Mouse (Mus musculus): ENCODE data around the gene Npcd. TPM values are rescaled to one million over a fixed set of nuclear protein-coding genes. Genes with fewer than 3 reads are reported as not detected.

Gene Npcd
- total and polyA plus RNA-seq, 2 experiments from 2014 or later, result 2.7 to 12.6 TPM

DNA sequence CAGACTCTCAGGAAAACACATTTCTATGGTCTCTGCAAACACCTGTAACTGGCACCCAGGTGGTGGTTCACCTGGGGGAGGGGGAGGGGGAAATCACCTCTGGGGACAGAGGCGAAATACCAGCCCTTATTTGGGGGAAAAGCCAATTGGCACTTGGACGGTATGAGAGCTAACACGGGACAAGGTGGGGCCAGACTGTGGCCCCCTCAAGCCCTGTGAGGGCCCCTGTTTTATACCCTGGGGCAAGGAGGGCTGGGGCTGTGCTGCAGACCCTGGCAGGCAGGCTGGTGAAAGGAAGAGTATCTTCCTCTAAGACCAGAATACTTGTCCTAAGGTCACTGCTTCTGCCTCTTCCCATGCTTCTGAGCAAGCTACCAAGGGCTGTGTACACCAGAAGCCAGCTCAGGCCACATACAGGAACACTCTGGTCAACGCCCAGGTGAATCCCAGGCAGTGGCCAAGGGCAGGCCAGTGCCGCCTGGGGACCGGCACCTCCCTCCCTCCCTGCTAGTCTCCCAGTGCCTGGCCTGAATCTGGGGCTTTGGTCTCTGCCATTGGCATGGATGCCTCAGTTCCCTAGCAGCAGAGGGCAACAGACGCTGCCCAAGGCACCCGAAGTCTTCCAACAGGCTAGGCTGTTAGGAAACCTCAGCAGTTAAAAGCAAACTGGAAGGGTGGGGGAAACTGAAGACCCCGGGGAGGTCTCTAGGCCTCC is 7.7 kb downstream of the Npcd start:
- Histone ChIP-seq H3K9ac (replicated peaks; ENCODE audit: low read length) (no peak overlapping the region), H3K4me3 (ENCODE audit: low read length) (no peak overlapping the region), H3K27ac (no peak overlapping the region; the same call in 1 of the 2 replicates), H3K27me3 (ENCODE audit: insufficient read depth, low read length) (no peaks in the 10 kb centered on the region), H3K4me2 (ENCODE audit: low read depth, low read length) (no peak overlapping the region), H3K4me1 (ENCODE audit: insufficient read depth, low read length) (peaks cover 5% of the 10 kb centered on the region; the same call in 1 of the 2 replicates), H3K9me3 (ENCODE audit: low read length) (no peaks in the 10 kb centered on the region), H3K36me3 (ENCODE audit: insufficient read depth, low read length) (peaks cover 6% of the 10 kb centered on the region; the same call in 1 of the 2 replicates)
- TF ChIP-seq CTCF (IDR thresholded peaks at IDR 0.05; ENCODE audit: low read depth), result no peak
- ATAC-seq (no peak), DNase-seq (ENCODE audit: low spot score) (no peak)
- WGBS, result 89% methylated on average over 9 of the region's 9 CpGs

DNA sequence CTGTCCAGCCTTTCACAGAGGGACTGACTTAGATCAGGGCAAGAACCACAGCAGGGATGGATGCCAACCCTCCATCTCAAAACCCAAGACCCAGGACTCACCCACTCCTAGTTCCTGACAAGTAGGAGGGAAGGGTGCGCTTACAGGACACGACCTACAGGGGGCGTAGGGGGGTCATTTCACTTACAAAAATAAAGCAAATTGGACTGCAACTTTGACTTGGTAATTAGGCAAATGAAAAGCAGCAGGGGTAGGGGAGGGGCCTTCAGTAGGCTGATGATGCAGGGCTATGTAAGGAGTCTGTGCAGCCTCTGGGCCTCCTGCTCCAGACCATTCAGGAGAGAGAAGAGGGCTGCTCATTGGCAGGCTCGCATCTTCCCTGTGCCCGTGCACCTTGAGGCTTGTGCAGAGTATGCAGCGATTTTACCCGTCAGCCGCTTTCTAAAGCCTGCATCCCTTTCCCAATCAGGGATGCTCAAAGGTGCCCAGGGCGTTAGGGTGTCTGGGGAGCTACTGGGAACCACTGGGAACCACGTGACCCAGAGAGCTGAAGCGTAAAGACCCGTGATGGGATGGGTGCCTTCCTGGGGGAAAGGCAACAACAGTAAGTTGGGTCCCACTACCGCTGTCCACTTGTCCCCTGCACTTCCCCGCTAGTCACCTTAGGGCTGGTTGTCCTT is 8.8 kb downstream of the Npcd start:
- Histone ChIP-seq H3K4me3 (ENCODE audit: low read length) (no peak overlapping the region), H3K4me2 (ENCODE audit: low read depth, low read length) (no peak overlapping the region), H3K27ac (0 out of 2 replicates have a peak overlapping the region, but pooled peaks have one; percentile 32), H3K27me3 (ENCODE audit: insufficient read depth, low read length) (no peaks in the 10 kb centered on the region), H3K9ac (replicated peaks; ENCODE audit: low read length) (no peak overlapping the region), H3K4me1 (ENCODE audit: insufficient read depth, low read length) (peaks cover 5% of the 10 kb centered on the region; the same call in 1 of the 2 replicates), H3K9me3 (ENCODE audit: low read length) (no peaks in the 10 kb centered on the region), H3K36me3 (ENCODE audit: insufficient read depth, low read length) (peaks cover 6% of the 10 kb centered on the region; the same call in 1 of the 2 replicates)
- DNase-seq (ENCODE audit: low spot score) (peak; percentile 69), ATAC-seq (no peak)
- WGBS, result 53% methylated on average over 14 of the region's 14 CpGs
- peak; percentile 79 for TF ChIP-seq CTCF (IDR thresholded peaks at IDR 0.05; ENCODE audit: low read depth)

DNA sequence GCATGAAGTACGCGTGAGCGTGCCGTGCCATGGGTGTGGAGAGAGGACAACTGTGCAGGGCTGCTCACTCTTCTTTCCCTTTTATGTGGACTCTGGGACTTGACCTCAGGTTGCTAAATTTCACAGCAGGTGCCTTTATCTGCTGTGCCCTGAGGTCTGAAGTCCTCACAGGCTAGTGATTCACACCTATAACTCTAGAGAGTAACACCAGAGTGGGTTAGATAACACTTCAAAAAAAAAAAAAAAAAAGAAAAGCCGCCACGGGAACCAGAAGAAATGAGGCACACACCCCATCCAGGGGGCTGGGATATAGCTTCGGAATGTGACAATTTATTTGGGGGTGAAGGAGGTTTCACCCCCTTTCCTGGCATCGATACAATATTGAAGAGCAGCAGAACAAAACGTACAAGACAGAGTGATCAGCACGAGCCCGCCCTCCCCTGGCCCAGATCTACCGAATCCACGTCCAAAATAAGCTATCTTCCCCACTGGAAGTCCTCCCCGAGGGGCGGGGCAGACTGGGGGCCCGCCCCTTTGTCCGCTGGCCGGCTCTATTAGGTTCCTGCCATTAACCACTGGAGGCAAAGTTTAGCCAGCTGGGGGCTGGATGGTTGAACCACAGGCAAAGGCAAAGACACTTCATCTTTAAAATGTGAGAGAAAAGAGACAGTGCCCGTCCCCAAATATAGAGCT is 10.3 kb downstream of the Npcd start:
- H3K27ac ChIP-seq, result no peak overlapping the region
- no peak overlapping the region for H3K4me3 ChIP-seq (ENCODE audit: low read length)
- no peak overlapping the region for H3K4me2 ChIP-seq (ENCODE audit: low read depth, low read length)
- ATAC-seq (no peak), DNase-seq (ENCODE audit: low spot score) (peak; percentile 52)
- H3K36me3 ChIP-seq (ENCODE audit: insufficient read depth, low read length), result peaks cover 6% of the 10 kb centered on the region; the same call in 1 of the 2 replicates
- H3K4me1 ChIP-seq (ENCODE audit: insufficient read depth, low read length), result peaks cover 5% of the 10 kb centered on the region; the same call in 1 of the 2 replicates
- H3K27me3 ChIP-seq (ENCODE audit: insufficient read depth, low read length), result no peaks in the 10 kb centered on the region
- no peaks in the 10 kb centered on the region for H3K9me3 ChIP-seq (ENCODE audit: low read length)
- no peak for TF ChIP-seq CTCF (IDR thresholded peaks at IDR 0.05; ENCODE audit: low read depth)
- 68% methylated on average over 19 of the region's 19 CpGs for WGBS
- no peak overlapping the region for H3K9ac ChIP-seq (replicated peaks; ENCODE audit: low read length)

DNA sequence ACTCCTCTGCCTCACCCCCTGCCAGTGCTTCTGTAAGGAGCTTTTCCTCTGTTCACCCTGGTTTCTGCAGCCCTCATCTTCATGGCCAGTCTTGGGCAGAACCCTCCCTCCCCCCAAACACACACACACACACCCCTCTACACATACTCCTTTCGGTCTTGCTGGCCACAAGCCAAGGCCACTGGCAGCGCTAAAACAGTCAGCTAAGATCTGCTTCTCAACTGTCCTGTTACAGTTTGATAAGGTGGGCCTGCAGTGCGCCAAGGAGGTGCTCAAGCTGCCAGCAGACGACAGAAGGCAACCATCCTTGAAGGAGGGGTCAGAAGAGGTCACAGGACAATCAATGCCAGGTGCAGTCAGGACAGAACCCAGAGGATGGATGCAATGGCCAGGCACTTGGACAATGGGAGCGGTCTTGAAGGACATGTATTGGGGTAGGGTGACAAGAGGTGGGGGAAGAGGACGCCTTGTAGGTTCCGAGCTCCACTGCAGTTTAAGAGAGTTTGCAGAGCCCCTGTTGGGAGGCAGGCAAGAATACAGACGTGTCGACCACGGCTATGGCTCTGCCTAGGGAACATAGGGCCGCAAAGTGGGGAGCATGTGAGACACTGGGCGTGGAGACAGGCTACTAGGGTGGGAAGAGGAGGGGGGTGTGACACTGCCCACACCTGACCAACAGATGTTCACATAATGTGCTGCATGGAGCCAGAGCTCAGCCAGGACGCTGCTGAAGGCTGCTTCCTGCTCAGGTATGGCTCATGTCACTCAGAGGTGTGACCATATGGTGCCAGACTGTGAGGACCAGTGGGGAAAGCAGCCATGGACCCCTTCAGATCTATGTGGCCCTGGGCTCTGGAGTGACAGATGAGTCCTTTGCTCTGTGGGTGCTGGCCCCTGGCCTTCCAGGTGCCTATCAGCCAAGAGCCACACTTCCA is 11.5 kb downstream of the Npcd start:
- 0 out of 2 replicates have a peak, but pooled peaks cover 6% of the 10 kb centered on the region for H3K36me3 ChIP-seq (ENCODE audit: insufficient read depth, low read length)
- H3K4me1 ChIP-seq (ENCODE audit: insufficient read depth, low read length), result no peaks in the 10 kb centered on the region; the same call in 1 of the 2 replicates
- TF ChIP-seq CTCF (IDR thresholded peaks at IDR 0.05; ENCODE audit: low read depth), result no peak
- DNase-seq (ENCODE audit: low spot score) (no peak), ATAC-seq (no peak)
- 69% methylated on average over 13 of the region's 13 CpGs for WGBS
- no peak overlapping the region for H3K9ac ChIP-seq (replicated peaks; ENCODE audit: low read length)
- no peak overlapping the region for H3K27ac ChIP-seq
- no peak overlapping the region for H3K4me2 ChIP-seq (ENCODE audit: low read depth, low read length)
- no peak overlapping the region for H3K4me3 ChIP-seq (ENCODE audit: low read length)
- no peaks in the 10 kb centered on the region for H3K9me3 ChIP-seq (ENCODE audit: low read length)
- no peaks in the 10 kb centered on the region for H3K27me3 ChIP-seq (ENCODE audit: insufficient read depth, low read length)

DNA sequence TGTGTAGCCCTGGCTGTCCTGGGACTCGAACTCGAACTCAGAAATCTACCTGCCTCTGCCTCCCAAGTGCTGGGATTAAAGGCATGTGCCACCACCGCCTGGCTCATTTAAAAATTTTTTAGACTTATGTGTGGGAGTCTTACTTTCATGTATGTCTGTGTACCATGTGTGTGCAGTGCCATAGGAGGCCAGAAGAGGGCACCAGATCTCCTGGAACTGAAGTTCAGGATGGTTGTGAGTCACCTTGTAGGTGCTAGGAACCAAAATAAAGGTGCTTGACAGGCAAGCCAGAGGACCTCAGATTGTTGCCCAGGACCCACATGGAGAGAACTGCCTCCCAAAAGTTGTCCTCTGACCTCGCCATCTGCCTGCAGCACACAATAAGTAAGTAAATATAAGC is 15.7 kb downstream of the Npcd start:
- 88% methylated on average over 4 of the region's 4 CpGs for WGBS

More for the DNA sequence above, 15.7 kb downstream of the Npcd start:
- H3K9ac ChIP-seq (replicated peaks; ENCODE audit: low read length), result no peak overlapping the region
- ATAC-seq, result no peak
- no peak overlapping the region for H3K27ac ChIP-seq
- H3K27me3 ChIP-seq (ENCODE audit: insufficient read depth, low read length), result no peaks in the 10 kb centered on the region
- no peak overlapping the region for H3K4me2 ChIP-seq (ENCODE audit: low read depth, low read length)
- no peak for DNase-seq (ENCODE audit: low spot score)
- H3K4me1 ChIP-seq (ENCODE audit: insufficient read depth, low read length), result no peaks in the 10 kb centered on the region
- no peak overlapping the region for H3K4me3 ChIP-seq (ENCODE audit: low read length)
- 0 out of 2 replicates have a peak, but pooled peaks cover 5% of the 10 kb centered on the region for H3K36me3 ChIP-seq (ENCODE audit: insufficient read depth, low read length)
- no peaks in the 10 kb centered on the region for H3K9me3 ChIP-seq (ENCODE audit: low read length)
- TF ChIP-seq CTCF (IDR thresholded peaks at IDR 0.05; ENCODE audit: low read depth), result peak; percentile 36; the same call in 1 of the 2 replicates
